Mouse (Mus musculus) forebrain, embryonic 16.5 days (tissue): ENCODE measurements around the gene Twsg1. TPM values are rescaled to one million over a fixed set of nuclear protein-coding genes. Genes with fewer than 3 reads are reported as not detected.
"Not testable (repeated sequence)": the region's sequence is repeated elsewhere in the genome, so short reads cannot be mapped to it uniquely, and the experiment has no call there.

ENCODE experiments used
- ATAC-seq: fragments of 200-750 bp; cut with Nextera tagmentation; 2 replicates; pipeline ENCODE4 v1.8.0; 2017; ENCODE audit warnings: mild to moderate bottlenecking, moderate library complexity
- H3K27ac ChIP-seq: fragments of 300-500 bp; sonication (generic); 2 replicates; pipeline ENCODE4 v1.5.1; 2014; ENCODE audit warnings: low read length, control low read depth
- H3K27me3 ChIP-seq: fragments of 300-500 bp; sonication (generic); replicated peaks from 2 replicates; pipeline ENCODE4 v1.6.1; 2014; ENCODE audit warnings: low read length; ENCODE audit not compliant: control insufficient read depth, insufficient read depth
- H3K36me3 ChIP-seq: fragments of 300-500 bp; sonication (generic); 2 replicates; pipeline ENCODE4 v1.6.1; 2014; ENCODE audit not compliant: control insufficient read depth, insufficient read depth
- H3K4me1 ChIP-seq: fragments of 300-500 bp; sonication (generic); replicated peaks from 2 replicates; pipeline ENCODE4 v1.6.1; 2014; ENCODE audit warnings: low read length; ENCODE audit not compliant: control insufficient read depth, insufficient read depth
- H3K4me2 ChIP-seq: fragments of 300-500 bp; sonication (generic); 2 replicates; pipeline ENCODE4 v1.6.1; 2014; ENCODE audit warnings: mild to moderate bottlenecking, low read length, control low read depth
- H3K4me3 ChIP-seq: fragments of 300-500 bp; sonication (generic); replicated peaks from 2 replicates; pipeline ENCODE4 v1.5.1; 2014; ENCODE audit warnings: mild to moderate bottlenecking, low read length, control low read depth
- H3K9ac ChIP-seq: fragments of 300-500 bp; sonication (generic); replicated peaks from 2 replicates; pipeline ENCODE4 v1.6.1; 2014; ENCODE audit warnings: low read depth, low read length, control low read depth
- H3K9me3 ChIP-seq: fragments of 300-500 bp; sonication (generic); 2 replicates; pipeline ENCODE4 v1.6.1; 2016; ENCODE audit warnings: low read length; ENCODE audit not compliant: control insufficient read depth
- WGBS: fragments of 180-500 bp; shearing (Covaris S2); extraction: QIAGEN DNeasy Blood & Tissue Kit; methylation state at CpG from one replicate; pipeline ENCODE4 v1.1.7; 2014; 5-methylcytosine and 5-hydroxymethylcytosine counted together
- polyA plus RNA-seq: library from polyadenylated mRNA; unstranded; fragments of >200 nt; fragmentation: Nextera tagmentation; extraction: Ambion mirVana; gene quantifications from 2 replicates; pipeline ENCODE4 v1.2.1, GENCODE M21; 2015

Gene Twsg1
- polyA plus RNA-seq, result 71.1 and 82.7 TPM in 2 replicates

DNA sequence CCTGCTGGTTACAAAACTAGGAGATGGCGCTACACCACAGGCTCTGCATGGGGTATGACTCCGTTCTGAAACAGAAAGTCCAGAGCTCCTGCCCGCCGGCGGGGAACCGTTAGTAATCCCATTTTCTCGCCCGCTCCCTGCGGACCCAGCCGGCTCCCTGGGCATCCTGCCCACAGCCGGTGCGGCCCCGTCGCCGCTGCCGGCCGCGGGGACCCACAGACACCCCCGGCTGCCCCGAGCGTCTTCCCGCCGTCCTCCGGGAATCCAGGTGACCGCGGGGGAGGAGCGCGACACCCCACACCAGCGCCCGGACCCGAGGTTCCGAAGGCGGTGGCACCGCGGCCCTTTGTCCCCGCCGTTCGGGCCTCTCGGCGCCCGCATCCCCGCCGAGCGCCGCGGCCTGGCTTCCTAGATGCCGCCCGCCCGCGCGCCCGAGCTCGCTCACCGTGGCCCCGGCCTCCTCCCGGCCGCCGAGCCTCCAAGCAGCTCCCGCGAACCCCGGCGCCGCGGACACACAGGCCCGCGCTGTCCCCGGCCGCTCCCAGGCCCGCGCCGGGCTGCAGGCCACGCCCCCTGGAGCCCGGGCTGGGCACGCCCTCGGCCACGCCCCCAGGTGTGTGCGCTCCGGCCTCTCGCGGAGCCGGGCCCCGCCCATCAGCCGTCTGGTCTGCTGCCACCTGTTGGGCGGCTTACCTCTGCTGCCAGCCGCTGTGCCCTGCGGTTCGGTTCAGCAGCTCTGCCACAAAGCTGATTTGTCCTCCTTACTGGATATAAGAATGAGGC is at the start of gene Twsg1:
Gene Twsg1 (minus strand): TSS at position 605 of the 783 bp plus-strand sequence.
- no peaks in the 10 kb centered on the region for H3K9me3 ChIP-seq
- H3K36me3 ChIP-seq, result peaks cover 11% of the 10 kb centered on the region
- H3K4me2 ChIP-seq, result peak within 1 kb of the TSS; percentile 74
- H3K27me3 ChIP-seq, result no peaks in the 10 kb centered on the region
- H3K4me1 ChIP-seq, result peaks cover 14% of the 10 kb centered on the region
- H3K27ac ChIP-seq, result peak within 1 kb of the TSS; percentile 86
- peak within 1 kb of the TSS; percentile 99 for H3K9ac ChIP-seq
- peak within 1 kb of the TSS; percentile 98 for H3K4me3 ChIP-seq
- under 1% methylated on average over 70 of the region's 87 CpGs for WGBS
- ATAC-seq, result peak; percentile 97

DNA sequence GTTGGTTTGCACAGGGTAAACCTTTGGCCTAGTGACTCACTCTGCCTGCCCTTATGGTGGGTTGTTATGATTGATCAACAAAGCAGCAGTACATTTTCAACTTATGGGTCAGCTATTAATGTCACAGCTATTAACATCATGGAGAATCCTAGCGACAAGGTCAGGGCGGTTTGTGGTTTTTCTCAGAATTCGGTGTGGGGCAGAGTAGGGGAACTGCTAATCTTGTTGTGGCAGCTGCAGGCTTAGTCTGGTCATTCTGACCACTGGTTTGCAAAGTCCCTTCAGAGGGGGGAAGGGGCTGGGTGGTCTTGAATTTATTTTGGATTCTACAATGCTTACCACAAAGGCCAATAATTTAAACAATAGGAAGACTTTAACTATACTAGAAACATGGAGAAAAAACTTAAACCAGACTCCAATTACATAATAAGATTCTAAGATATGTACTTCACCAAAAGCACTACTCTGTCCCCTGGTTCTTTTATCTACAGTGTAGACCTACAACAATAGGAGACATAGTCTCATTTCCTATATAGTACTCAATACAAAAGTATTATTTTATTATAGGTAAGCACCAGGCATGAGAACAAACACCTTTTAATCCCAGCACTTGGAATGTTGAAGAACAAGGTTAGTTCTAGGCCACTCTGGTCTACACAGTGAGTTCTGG is 37.3 kb upstream of the Twsg1 start:
- Histone ChIP-seq H3K4me1 (no peaks in the 10 kb centered on the region), H3K36me3 (peaks cover 9% of the 10 kb centered on the region; the same call in 1 of the 2 replicates), H3K9me3 (no peaks in the 10 kb centered on the region), H3K4me2 (no peak overlapping the region), H3K4me3 (no peak overlapping the region), H3K27me3 (no peaks in the 10 kb centered on the region), H3K27ac (no peak overlapping the region), H3K9ac (no peak overlapping the region)
- 94% methylated on average over 3 of the region's 3 CpGs for WGBS
- ATAC-seq, result no peak

DNA sequence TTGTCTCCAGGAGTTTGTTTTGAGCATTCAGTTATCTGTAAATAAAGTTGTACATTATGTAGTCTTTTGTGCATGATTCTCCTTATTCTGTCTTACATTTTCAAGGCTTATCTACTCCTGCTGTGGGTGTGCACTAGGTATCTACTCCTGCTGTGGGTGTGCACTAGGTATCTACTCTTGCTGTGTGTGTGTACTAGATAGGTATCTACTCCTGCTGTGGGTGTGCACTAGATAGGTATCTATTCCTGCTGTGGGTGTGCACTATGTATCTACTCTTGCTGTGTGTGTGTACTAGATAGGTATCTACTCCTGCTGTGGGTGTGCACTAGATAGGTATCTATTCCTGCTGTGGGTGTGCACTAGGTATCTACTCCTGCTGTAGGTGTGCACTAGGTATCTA is 25.7 kb upstream of the Twsg1 start:
- H3K36me3 ChIP-seq, result peaks cover 14% of the 10 kb centered on the region; the same call in 1 of the 2 replicates
- H3K27me3 ChIP-seq, H3K9ac ChIP-seq, ATAC-seq, H3K4me2 ChIP-seq, H3K4me3 ChIP-seq, H3K9me3 ChIP-seq, H3K27ac ChIP-seq, H3K4me1 ChIP-seq: not testable (repeated sequence)

DNA sequence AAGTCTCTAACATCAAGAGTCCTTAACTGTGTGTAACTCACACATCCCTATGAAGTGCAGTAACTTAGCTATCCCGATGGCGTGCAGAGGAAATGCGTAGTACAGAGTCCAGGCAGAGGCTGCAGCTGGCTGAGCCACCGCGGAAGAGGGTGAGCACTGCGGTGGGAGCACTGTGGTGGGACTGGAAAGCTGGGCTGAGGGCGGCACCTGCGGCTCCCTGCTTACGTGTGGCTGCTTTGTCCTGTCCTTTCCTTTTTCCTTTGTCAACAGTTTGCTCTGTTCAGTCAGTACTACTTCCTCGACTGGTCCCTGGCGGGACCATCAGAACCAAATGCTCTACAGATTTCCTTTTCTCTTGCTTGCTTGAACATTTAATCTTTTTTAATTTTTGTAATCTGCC is 16.7 kb upstream of the Twsg1 start:
- WGBS, result 60% methylated on average over 11 of the region's 11 CpGs
- H3K4me1 ChIP-seq, result no peaks in the 10 kb centered on the region
- H3K9ac ChIP-seq, result no peak overlapping the region
- H3K27me3 ChIP-seq, result no peaks in the 10 kb centered on the region
- ATAC-seq, result no peak
- H3K4me2 ChIP-seq, result no peak overlapping the region
- no peaks in the 10 kb centered on the region for H3K9me3 ChIP-seq
- no peak overlapping the region for H3K4me3 ChIP-seq
- H3K36me3 ChIP-seq, result peaks cover 5% of the 10 kb centered on the region; the same call in 1 of the 2 replicates
- no peak overlapping the region for H3K27ac ChIP-seq

DNA sequence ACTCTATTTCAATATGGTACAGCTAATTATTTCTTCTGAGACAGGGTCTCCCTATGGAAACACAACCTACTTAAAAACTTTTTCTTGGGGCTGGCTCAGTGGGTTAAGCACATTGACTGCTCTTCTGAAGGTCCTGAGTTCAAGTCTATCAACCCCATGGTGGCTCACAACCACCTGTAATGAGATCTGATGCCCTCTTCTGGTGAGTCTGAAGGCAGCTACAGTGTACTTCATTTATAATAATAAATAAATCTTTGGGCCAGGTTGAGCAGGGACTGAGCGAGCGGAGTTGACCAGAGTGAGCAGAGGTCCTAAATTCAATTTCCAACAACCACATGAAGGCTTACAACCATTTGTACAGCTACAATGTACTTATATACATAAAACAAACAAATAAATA is 11.2 kb upstream of the Twsg1 start:
- no peak overlapping the region for H3K4me3 ChIP-seq
- no peaks in the 10 kb centered on the region for H3K9me3 ChIP-seq
- 97% methylated on average over 2 of the region's 2 CpGs for WGBS
- H3K4me1 ChIP-seq, result no peaks in the 10 kb centered on the region; the same call in 1 of the 2 replicates
- no peak overlapping the region for H3K4me2 ChIP-seq
- no peak overlapping the region for H3K9ac ChIP-seq
- no peak overlapping the region for H3K27ac ChIP-seq
- no peaks in the 10 kb centered on the region for H3K36me3 ChIP-seq
- H3K27me3 ChIP-seq, result no peaks in the 10 kb centered on the region
- ATAC-seq, result no peak

DNA sequence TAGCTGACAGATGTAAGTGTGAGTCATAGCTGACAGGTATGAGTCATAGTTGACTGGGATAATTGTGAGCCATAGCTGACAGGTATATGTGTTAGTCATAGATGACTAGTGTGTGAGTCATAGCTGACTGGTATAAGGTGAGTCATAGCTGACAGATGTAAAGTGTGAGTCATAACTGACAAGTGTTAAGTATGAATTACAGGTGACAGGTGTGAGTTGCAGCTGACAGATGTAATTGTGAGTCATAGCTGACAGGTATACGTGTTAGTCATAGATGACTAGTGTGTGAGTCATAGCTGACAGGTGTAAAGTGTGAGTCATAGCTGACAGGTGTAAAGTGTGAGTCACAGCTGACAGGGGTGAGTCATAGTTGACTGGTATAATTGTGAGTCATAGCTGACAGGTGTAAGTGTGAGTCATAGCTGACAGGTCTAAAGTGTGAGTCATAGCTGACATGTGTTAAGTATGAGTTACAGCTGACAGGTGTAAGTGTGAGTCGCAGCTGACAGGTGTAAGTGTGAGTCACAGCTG is 10.6 kb upstream of the Twsg1 start:
- Histone ChIP-seq H3K4me3 (no peak overlapping the region), H3K27me3 (no peaks in the 10 kb centered on the region), H3K36me3 (no peaks in the 10 kb centered on the region), H3K4me2 (no peak overlapping the region), H3K27ac (no peak overlapping the region), H3K9me3 (no peaks in the 10 kb centered on the region), H3K9ac (no peak overlapping the region), H3K4me1 (peaks cover 2% of the 10 kb centered on the region; the same call in 1 of the 2 replicates)
- ATAC-seq, result peak; percentile 28; the same call in 1 of the 2 replicates
- WGBS, result 85% methylated on average over 2 of the region's 2 CpGs

DNA sequence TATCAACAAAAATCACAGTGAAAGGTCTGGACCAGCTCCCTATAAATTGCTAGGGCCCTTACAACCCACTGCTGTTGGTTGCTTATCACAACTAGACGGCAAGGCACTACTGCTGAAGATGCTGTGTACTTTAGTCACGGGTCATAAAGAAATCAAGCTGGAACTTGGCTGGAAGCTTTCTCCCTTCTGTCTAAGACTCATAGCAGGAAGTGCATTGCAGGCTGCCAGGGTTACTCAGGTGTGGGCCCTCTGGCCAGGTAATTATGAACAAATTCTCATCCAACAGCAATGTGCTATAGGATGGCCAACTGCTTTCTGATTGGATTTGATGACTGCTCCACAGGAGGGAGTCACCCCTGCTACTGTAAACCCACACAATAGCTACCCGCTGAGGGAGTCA is 8.0 kb upstream of the Twsg1 start:
- H3K9me3 ChIP-seq, result no peaks in the 10 kb centered on the region
- no peak overlapping the region for H3K9ac ChIP-seq
- H3K4me3 ChIP-seq, result no peak overlapping the region
- WGBS, result 88% methylated on average over 3 of the region's 3 CpGs
- H3K27me3 ChIP-seq, result no peaks in the 10 kb centered on the region
- H3K36me3 ChIP-seq, result no peaks in the 10 kb centered on the region
- H3K27ac ChIP-seq, result no peak overlapping the region
- H3K4me1 ChIP-seq, result peaks cover 2% of the 10 kb centered on the region; the same call in 1 of the 2 replicates
- no peak overlapping the region for H3K4me2 ChIP-seq
- ATAC-seq, result no peak

DNA sequence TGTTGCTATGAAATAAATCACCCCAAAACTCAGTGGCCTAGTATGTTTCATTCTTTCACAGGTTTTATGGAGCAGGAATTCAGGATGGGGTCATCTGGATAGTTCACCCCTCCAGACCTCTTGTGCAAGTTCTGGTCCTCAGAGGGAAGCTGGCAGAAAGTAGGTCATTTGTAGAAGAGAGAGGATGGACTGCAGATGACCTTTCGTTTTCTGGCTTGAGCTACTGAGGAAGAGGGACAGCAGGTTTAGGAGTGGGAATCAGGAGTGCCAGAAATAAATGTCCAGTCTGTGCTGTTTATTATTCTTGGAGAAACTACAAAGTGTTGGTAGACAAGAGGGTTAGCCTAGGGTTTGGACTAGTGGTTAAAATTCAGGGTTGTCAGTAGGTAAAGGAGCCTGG is 7.3 kb upstream of the Twsg1 start:
- no peaks in the 10 kb centered on the region for H3K9me3 ChIP-seq
- no peak for ATAC-seq
- peaks cover 2% of the 10 kb centered on the region; the same call in 1 of the 2 replicates for H3K4me1 ChIP-seq
- H3K27ac ChIP-seq, result no peak overlapping the region
- H3K27me3 ChIP-seq, result no peaks in the 10 kb centered on the region
- H3K4me2 ChIP-seq, result no peak overlapping the region
- no peak overlapping the region for H3K4me3 ChIP-seq
- H3K36me3 ChIP-seq, result no peaks in the 10 kb centered on the region
- no peak overlapping the region for H3K9ac ChIP-seq
- WGBS, result 88% methylated on average over 1 of the region's 1 CpGs

DNA sequence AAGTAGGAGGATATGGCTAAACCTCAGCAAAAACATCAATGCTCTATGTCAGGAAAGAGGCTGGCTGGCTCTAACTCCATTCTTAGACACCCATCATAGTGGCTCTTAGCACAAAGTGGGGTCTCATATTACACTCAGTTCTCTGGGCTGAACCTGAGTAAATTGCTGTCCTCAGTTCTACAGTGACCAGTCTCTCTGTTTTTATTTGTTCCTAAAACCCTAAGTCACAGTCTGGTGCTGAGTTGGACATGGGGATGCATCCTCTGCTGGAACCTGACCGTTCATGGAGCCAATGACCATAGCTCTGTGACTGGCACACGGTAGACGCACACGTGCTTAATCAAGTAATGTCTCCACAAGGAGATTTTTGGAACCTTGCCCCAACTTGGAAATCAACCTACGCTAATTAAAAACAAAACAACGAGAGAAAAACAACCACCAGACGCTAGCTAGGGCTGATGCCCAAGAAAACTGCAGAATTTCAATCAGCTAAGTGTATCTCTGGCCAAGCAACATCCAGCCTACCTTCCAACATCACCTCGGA is 6.8 kb upstream of the Twsg1 start:
- Histone ChIP-seq H3K36me3 (no peaks in the 10 kb centered on the region), H3K27ac (no peak overlapping the region), H3K4me1 (peaks cover 2% of the 10 kb centered on the region; the same call in 1 of the 2 replicates), H3K27me3 (no peaks in the 10 kb centered on the region), H3K9ac (no peak overlapping the region), H3K4me3 (no peak overlapping the region), H3K9me3 (no peaks in the 10 kb centered on the region), H3K4me2 (no peak overlapping the region)
- WGBS, result 51% methylated on average over 8 of the region's 8 CpGs
- 0 out of 2 replicates have a peak, but pooled peaks have one; percentile 13 for ATAC-seq
